Mouse (Mus musculus) erythroblast, embryonic 14.5 days (primary cell): Measurements from ENCODE around the gene Zfp799.

Source experiments
- GATA1 ChIP-seq: IDR thresholded peaks from 2 replicates; pipeline ENCODE4 v1.6.1; 2012; ENCODE audit warnings: low read length, inconsistent platforms, mixed read lengths
- TAL1 ChIP-seq: IDR thresholded peaks from 3 replicates; pipeline ENCODE4 v1.6.1; 2012; ENCODE audit warnings: low read length, inconsistent platforms, mixed read lengths

- no peak for TF ChIP-seq GATA1
- no peak for TF ChIP-seq TAL1
Measured at GRCm38 (mm10) chr17:32814136-32814535, 15.9 kb downstream of the Zfp799 start.
